Mouse (Mus musculus) lung, postnatal 4 days (tissue): Measurements from ENCODE around the gene Akr1b10.
"Not testable (repeated sequence)": the region's sequence is repeated elsewhere in the genome, so short reads cannot be mapped to it uniquely, and the experiment has no call there.

Experiments
- DNase-seq, 2 experiments: peaks; one replicate each; pipeline ENCODE4 v3.0.0; 2021

Akr1b10 gene

GRCm38 (mm10) chr6:34373841-34374240, 10.2 kb upstream of the Akr1b10 start:
- no peak for DNase-seq

DNA sequence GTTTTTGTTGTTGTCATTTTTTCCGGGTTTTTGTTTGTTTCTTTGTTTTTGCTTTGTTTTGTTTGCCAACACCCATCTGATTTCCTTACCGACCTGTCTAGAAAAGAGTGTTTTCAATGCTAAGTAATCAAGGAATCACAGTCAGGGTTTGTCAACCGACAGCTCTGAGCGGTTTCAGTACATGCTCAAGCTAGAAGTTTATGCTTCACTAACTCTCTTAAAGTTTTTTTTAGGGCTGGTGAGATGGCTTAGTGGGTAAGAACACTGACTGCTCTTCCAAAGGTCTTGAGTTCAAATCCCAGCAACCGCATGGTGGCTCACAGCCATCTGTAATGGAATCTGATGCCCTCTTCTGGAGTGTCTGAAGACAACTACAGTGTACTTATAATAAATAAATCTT, 8.1 kb upstream of the Akr1b10 start:
- DNase-seq = not testable (repeated sequence)

- no peak for DNase-seq
These were observed 617 bp upstream of the Akr1b10 start for GRCm38 (mm10) chr6:34383401-34383800.

GRCm38 (mm10) chr6:34384701-34385370, 818 bp downstream of the Akr1b10 start:
- peak; percentile 64 to 73 for DNase-seq

DNA sequence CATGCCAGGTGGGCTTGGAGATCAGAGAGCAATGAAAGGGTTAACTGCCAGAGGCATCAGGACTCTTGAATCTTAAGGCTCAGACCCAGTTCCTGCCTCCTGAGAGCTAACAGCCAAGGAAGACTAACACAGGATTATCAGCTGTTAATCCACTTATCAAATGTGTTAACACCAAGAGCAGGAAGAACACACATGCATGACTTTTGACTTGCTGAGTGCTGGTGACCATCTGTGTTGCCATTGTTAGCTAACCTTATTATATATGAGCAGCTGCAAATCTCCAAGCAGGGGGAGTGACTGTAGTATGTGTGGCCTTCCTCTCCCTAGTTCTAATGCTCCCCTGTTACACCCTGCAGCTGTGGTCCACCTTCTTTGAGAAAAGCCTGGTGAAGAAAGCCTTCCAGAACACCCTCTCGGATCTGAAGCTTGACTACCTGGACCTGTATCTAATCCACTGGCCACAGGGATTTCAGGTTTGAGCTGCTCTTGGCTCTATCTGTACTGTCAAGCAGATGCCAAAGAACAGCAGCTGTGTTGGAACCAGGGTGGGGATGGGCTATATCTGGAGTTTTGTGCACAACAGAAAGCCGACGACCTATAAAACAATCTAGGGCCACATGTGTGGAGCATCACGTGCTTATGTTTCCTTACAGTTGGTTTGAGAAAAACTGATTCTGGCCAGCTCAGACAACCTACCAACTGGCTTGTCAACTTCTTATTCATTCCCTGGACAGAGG, 4.6 kb downstream of the Akr1b10 start:
- no peak for DNase-seq

DNA sequence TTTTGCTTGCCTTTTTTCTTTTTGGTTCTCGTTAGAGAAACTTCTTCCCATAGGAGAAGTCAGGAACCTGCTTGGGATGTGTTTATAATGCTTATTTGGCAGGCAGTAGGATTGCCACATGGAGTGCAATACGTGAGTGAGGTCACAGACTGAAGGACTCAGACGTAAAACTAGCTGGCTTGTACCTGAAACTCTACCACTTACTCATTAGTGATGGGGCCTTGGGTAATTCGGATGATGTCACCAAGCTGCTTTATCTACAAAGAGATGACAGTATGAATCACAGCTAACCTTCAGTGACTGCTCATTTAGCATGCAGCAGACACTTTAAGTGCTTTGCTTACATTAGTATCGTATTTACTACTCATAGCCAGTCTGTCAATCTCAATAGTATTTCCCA, 11.9 kb downstream of the Akr1b10 start:
- no peak for DNase-seq

DNA sequence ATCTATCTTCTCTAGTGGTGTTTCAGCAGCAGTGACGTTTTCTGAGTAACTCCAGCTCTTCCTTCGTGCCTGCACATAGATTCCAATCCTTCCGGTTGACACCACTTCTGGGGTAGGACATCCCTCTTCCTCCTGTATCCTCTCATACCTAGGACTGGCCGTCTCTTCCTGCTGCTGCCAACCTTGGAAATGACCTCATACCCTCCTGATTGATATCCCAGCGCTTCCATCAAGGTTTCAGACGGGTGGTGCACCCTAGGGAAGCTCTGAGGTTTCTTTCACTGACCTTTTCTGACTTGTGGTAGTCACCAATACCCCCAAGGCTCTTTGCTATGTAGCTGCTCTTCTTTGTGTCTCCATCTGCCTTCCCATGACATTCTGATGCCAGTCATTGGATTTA, 14.4 kb downstream of the Akr1b10 start:
- no peak for DNase-seq

GRCm38 (mm10) chr6:34399606-34400220, 15.7 kb downstream of the Akr1b10 start:
- no peak for DNase-seq

DNA sequence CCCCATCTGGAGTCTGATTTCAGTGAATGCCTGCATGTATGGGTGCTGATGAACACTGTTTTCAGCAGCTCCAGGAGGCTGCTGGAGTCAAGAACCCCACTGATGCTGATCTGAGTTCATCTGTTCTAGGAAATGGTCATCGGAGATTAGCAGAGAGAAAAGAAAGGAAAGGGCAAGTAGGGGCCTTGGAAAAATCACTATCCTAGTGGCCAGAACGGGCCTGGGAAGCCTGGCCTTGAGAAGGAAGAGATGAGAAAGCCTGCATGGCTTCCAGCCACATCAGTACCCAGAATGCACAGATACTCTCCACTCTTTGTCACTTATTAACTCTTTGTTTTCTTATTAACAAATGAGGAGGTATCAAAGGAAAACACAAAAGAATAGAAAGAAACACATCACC, 16.7 kb downstream of the Akr1b10 start:
- no peak for DNase-seq

GRCm38 (mm10) chr6:34406746-34407145, 22.7 kb downstream of the Akr1b10 start:
- no peak for DNase-seq

DNA sequence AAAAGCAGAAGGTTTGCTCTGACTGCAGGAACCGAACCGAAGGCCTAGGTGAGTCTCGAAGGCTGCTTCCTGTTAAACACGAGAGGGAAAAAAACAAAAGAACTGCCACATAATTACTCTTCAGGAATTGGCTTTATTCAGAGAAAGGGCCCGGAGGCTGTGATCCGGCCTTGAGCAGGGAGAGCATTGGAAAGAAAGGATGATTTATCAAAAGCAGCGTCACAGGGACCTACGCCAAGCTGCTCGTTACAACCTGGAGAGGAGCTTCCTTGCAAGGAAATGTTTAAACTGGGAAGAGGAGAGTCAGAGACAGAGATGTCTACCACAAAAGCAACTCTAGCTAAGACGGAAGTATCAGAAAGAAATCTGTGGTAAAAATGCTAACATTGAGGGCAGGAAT, 23.4 kb downstream of the Akr1b10 start:
- DNase-seq = no peak

GRCm38 (mm10) chr6:34412023-34412422, 28.0 kb downstream of the Akr1b10 start, which contains the start of gene Akr1b7:
Gene Akr1b7 (plus strand): TSS chr6:34412334.
- peak; percentile 12 to 24 for DNase-seq

GRCm38 (mm10) chr6:34412688-34413087, 28.7 kb downstream of the Akr1b10 start:
- DNase-seq = no peak

DNA sequence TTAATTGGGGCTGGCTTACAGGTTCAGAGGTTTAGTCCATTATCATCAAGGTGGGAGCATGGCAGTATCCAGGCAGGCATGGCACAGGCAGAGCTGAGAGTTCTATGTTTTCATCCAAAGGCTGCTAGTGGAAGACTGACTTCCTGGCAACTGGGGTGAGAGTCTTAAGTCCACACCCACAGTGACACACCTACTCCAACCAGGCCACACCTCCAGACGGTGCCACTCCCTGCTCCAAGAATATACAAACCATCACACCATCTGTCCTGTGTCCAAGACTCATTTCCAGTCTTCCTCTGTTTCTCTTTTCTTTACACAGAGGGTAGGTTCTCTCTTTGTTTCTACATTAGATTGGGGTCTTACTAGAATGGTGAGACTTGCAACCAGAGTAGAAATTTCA, 29.4 kb downstream of the Akr1b10 start:
- not testable (repeated sequence) for DNase-seq

GRCm38 (mm10) chr6:34416521-34416920, 32.5 kb downstream of the Akr1b10 start:
- DNase-seq = no peak

DNA sequence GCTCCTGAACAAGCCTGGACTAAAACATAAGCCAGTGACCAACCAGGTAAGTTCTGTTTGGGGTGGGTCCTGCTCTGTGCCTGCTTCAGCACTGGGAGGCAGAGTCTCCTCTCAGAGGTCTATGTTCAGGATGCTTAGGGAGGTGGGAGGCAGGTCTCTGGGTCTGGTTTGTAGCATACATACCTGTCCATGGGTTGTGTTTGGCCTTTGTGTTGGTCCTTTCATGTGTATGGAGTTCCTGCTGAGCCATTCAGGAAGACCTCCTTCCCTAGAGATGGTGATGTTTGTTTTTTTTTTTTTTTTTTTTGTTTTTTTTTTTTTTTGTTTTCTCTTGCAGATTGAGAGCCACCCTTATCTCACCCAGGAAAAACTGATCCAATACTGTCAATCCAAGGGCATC, 35.1 kb downstream of the Akr1b10 start:
- no peak for DNase-seq

GRCm38 (mm10) chr6:34439006-34439405, 55.0 kb downstream of the Akr1b10 start:
- DNase-seq = no peak

GRCm38 (mm10) chr6:34441556-34442257, 57.7 kb downstream of the Akr1b10 start:
- DNase-seq = peak in 1 of 2 experiments; percentile 26

DNA sequence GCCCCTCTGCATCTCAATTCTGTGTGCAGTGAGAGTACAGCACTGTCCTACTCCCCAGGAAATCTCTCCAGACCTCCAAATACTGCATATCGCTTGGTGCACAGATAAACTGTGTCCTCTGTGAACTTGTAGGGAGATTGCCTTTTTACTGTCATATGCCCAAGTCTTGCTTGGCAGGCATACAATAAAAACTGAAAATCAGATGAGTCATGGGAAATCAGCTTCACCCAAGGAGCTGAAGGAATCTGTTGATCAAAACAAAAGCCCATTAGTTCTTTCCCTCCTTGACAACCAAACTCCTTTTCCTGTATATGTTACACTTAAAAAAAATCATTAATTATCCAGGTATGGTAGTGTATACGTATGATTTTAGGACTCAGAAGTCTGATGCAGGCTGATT, 59.8 kb downstream of the Akr1b10 start:
- DNase-seq = no peak
